ENCODE assay signal across 22 mouse cellular contexts in the genomic region with DNA sequence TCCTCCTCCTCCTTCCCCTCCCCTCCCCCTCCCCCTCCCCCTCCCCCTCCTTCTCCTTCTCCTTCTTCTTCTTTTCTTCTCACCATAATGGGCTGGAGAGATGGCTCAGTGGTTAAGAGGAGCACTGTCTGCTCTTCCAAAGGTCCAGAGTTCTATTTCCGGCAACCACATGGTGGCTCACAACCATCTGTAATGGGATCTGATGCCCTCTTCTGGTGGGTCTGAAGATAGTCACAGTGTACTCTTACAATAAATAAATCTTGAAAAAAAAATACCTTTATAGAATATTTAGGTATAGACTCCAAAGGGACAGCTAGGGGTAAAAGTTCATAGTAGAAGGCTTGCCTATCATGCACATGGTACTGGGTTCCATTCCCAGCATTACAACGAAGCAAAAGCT. TPM values are rescaled to one million over a fixed set of nuclear protein-coding genes. Genes with fewer than 3 reads are reported as not detected.
"Had no signal": no experiment of that assay in that cellular context is flagged by ENCODE, and none has a peak within 500 bp of the region (broad histone marks: within the 10 kb centered on the region; RNA-seq: fewer than 3 reads in every experiment).

No protein-coding gene starts in this region.

- H3K36me3 ChIP-seq: limb, embryonic 12.5 days; limb, embryonic 15.5 days; lung, embryonic 15.5 days had no signal

- H3K9ac ChIP-seq: limb, embryonic 12.5 days; limb, embryonic 15.5 days; liver, embryonic 14.5 days; lung, embryonic 15.5 days had no signal

- H3K27ac ChIP-seq: left cerebral cortex, adult 2 months; limb, embryonic 12.5 days; limb, embryonic 15.5 days; liver, embryonic 14.5 days; lung, embryonic 15.5 days had no signal

- H3K9me3 ChIP-seq: limb, embryonic 12.5 days; limb, embryonic 15.5 days; lung, embryonic 15.5 days had no signal

- H3K27me3 ChIP-seq: limb, embryonic 12.5 days; limb, embryonic 15.5 days; lung, embryonic 15.5 days had no signal

- H3K4me2 ChIP-seq: limb, embryonic 12.5 days; limb, embryonic 15.5 days; liver, embryonic 11.5 days; lung, embryonic 15.5 days; midbrain, embryonic 11.5 days had no signal

- DNase-seq: kidney, adult 2 months; kidney, postnatal 10 days; kidney, postnatal 36 days; layer of hippocampus, postnatal 36 days; left cerebral cortex, postnatal 4 days; lung, adult 18-20 months; lung, postnatal 10 days; lung, postnatal 4 days; midbrain, embryonic 14.5 days; thymus, postnatal 25 days had no signal

- H3K4me1 ChIP-seq: limb, embryonic 15.5 days; lung, embryonic 15.5 days had no signal

- ATAC-seq: intestine, postnatal 0 days had no signal

- H3K4me3 ChIP-seq: left cerebral cortex, adult 2 months; limb, embryonic 12.5 days; limb, embryonic 15.5 days; lung, embryonic 15.5 days had no signal

RNA-seq across cellular contexts. Expression of gene Armh1, which starts 9.3 kb away (rescaled TPM):
- total RNA-seq: megakaryocyte progenitor cell, adult 5-6 weeks; megakaryocyte-erythroid progenitor cell, adult 5-6 weeks had no signal
- polyA plus RNA-seq: liver, embryonic 11.5 days; liver, embryonic 14.5 days; neural tube, embryonic 11.5 days; small intestine, adult 2 months had no signal

RNA-seq across cellular contexts. Expression of gene Tmem53, which starts 9.5 kb away (rescaled TPM):
- total RNA-seq: megakaryocyte-erythroid progenitor cell, adult 5-6 weeks had no signal
